Mouse (Mus musculus) megakaryocyte-erythroid progenitor cell, adult 5-6 weeks (primary cell): ENCODE results near the gene Efcab8. TPM values are rescaled to one million over a fixed set of nuclear protein-coding genes. Genes with fewer than 3 reads are reported as not detected.

ENCODE experiments used
- total RNA-seq, 2 experiments: library from RNA; stranded (forward) in 1 of 2; stranded (reverse) in 1 of 2; fragments of 200-1000, 215-1000 nt in 1 of 2; fragments of >200 nt in 1 of 2; fragmentation: Nextera tagmentation in 1 of 2; gene quantifications; 2 replicates each; pipeline ENCODE4 v1.2.3; 2014 to 2017

The Efcab8 gene
- total RNA-seq, 2 experiments from 2014 or later = 0.76 TPM; not detected in 1

Other genes with a start within 250 kb of the Efcab8 start
- 10.4 and 13.8 TPM in 2 replicates for gene Nol4l, start 250.0 kb upstream of the Efcab8 start, total RNA-seq (2014; fragmentation: Nextera tagmentation)
- gene Nol4l, start 250.0 kb upstream of the Efcab8 start, total RNA-seq (2017) = 4.2 and 13.3 TPM in 2 replicates
- 25.8 and 35.8 TPM in 2 replicates for gene Commd7, start 147.2 kb upstream of the Efcab8 start, total RNA-seq (2014; fragmentation: Nextera tagmentation)
- gene Commd7, start 147.2 kb upstream of the Efcab8 start, total RNA-seq (2017) = 22.3 and 24.1 TPM in 2 replicates
- 20.2 and 22.1 TPM in 2 replicates for gene Dnmt3b, start 130.5 kb upstream of the Efcab8 start, total RNA-seq (2014; fragmentation: Nextera tagmentation)
- 13.4 and 18.0 TPM in 2 replicates for gene Dnmt3b, start 130.5 kb upstream of the Efcab8 start, total RNA-seq (2017)
- gene Dnmt3c, start 83.3 kb upstream of the Efcab8 start, total RNA-seq (2014; fragmentation: Nextera tagmentation) = 1.4 and 1.5 TPM in 2 replicates
- 0.47 and 0.53 TPM in 2 replicates for gene Dnmt3c, start 83.3 kb upstream of the Efcab8 start, total RNA-seq (2017)
- gene Mapre1, start 38.7 kb upstream of the Efcab8 start, total RNA-seq (2014; fragmentation: Nextera tagmentation) = 109 and 127 TPM in 2 replicates
- 243 and 279 TPM in 2 replicates for gene Mapre1, start 38.7 kb upstream of the Efcab8 start, total RNA-seq (2017)
- not detected in 2 replicates for gene Sun5, start 91.2 kb downstream of the Efcab8 start, total RNA-seq (2014; fragmentation: Nextera tagmentation)
- not detected in 2 replicates for gene Sun5, start 91.2 kb downstream of the Efcab8 start, total RNA-seq (2017)
- gene Bpifb2, start 95.1 kb downstream of the Efcab8 start, total RNA-seq (2014; fragmentation: Nextera tagmentation) = not detected in 2 replicates
- not detected in 2 replicates for gene Bpifb2, start 95.1 kb downstream of the Efcab8 start, total RNA-seq (2017)
- gene Bpifb6, start 120.5 kb downstream of the Efcab8 start, total RNA-seq (2014; fragmentation: Nextera tagmentation) = not detected in 2 replicates
- not detected in 2 replicates for gene Bpifb6, start 120.5 kb downstream of the Efcab8 start, total RNA-seq (2017)
- gene Bpifb3, start 138.3 kb downstream of the Efcab8 start, total RNA-seq (2014; fragmentation: Nextera tagmentation) = not detected in 2 replicates
- not detected in 2 replicates for gene Bpifb3, start 138.3 kb downstream of the Efcab8 start, total RNA-seq (2017)
- gene Bpifb4, start 158.3 kb downstream of the Efcab8 start, total RNA-seq (2014; fragmentation: Nextera tagmentation) = not detected in 2 replicates
- gene Bpifb4, start 158.3 kb downstream of the Efcab8 start, total RNA-seq (2017) = not detected in 2 replicates
- not detected in 2 replicates for gene Bpifa6, start 195.0 kb downstream of the Efcab8 start, total RNA-seq (2014; fragmentation: Nextera tagmentation)
- not detected in 2 replicates for gene Bpifa6, start 195.0 kb downstream of the Efcab8 start, total RNA-seq (2017)
- not detected in 2 replicates for gene Bpifa2, start 228.3 kb downstream of the Efcab8 start, total RNA-seq (2014; fragmentation: Nextera tagmentation)
- not detected in 2 replicates for gene Bpifa2, start 228.3 kb downstream of the Efcab8 start, total RNA-seq (2017)